Mouse (Mus musculus) layer of hippocampus, postnatal 14 days (tissue): ENCODE measurements around the gene Zmiz1. TPM values are rescaled to one million over a fixed set of nuclear protein-coding genes. Genes with fewer than 3 reads are reported as not detected.

Source experiments
- DNase-seq, 2 experiments: peaks; one replicate each; pipeline ENCODE4 v3.0.0; 2021 to 2022; ENCODE audit warnings: low spot score in 2 of 2, mixed read lengths in 1 of 2
- total RNA-seq, 2 experiments: library from RNA; stranded (reverse); gene quantifications; 2 replicates each; pipeline ENCODE4 v1.2.3; 2021

Gene Zmiz1
- total RNA-seq, 2 experiments from 2014 or later, result 104 to 105 TPM

DNA sequence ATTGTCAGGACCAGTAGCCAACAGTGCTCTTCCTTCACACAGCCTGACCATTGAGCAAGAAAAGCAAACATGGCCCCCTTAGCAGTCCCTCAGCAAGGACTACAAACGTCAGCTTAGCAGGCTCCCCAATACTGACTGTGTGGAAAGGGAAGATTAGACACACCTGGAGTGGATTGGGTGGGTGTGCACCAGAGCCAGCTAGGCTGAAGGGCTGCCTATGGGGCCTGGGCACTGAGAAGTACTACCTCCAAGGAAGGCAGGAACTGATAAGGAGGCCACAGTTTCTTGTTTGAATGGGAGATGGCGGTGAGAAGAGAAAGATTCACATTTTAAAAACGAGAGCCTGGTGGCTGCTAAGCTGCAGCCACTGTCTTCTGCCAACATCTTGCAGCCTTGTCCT lies 208.6 kb downstream of the Zmiz1 start:
- DNase-seq, result no peak

DNA sequence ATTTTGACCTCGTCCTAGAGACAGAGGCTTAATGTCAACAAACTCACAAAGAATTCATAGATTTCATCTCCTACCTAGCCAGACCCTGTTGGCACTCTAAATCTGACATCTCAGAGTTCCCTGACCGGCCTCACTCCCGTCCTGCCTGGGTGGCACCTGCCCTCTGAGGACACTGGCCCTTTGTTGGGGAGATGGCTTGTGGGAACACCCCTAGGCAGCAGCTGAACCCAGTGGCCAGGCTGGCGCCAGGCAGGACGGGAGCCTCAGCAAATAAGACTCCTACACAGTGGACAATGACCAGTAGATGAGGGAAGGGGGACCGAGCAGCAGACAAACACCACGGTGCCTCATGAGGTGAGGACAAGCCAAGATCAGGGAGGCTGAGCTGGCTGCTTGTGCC lies 220.6 kb downstream of the Zmiz1 start:
- no peak for DNase-seq

DNA sequence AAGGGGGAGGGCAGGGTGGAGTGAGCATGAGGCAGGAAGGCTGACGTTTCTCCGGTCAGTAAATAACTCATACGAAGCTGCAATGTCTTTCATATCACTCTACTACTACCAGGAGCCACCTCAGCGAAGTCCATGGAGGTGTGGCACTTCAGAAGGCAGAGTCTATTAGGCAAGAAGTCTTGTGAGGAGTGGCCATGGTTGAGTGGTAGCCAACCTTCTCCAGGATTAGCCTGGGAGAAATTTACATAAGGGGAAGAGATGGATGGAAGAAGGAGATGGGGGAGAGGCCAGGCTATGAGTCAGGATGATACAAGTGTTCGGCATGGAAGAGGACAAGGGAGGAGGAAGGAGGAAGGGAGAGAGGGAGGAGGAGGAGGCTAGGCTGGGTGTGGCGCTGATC lies 223.0 kb downstream of the Zmiz1 start:
- no peak for DNase-seq

DNA sequence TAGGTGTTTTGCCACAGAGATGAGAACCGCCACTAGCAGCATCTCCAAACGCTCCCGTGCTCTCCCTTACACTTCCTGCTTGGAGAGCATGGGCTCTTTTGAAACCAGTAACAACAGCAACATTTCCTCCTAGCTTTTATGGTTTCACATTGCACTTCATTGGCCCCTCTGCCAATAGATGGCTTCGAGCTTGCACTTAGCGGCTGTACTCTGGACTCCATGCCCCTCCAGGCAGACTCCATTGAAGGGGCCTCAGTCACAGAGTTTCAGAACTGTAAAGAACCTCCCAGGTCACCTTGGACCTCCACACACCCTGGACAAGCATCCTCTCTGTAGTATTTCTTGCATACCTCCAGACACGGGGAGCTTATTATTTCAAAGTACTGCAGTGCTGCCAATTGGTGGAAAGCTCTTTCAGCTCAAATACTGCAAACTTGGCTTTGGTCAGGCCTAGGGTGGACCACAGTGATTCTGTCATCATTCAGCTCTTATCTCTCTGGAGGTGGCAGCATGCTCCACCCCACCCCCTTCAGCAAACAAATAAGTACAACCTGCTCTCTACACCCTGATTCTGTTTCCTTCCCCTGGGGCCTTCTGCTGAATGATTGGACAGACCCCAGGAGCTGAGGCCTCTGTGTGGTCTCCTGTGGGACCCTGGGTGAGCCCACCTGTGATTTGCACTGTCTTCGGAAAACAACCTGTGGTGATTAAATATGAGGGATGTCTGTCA lies 227.4 kb downstream of the Zmiz1 start:
- no peak for DNase-seq

DNA sequence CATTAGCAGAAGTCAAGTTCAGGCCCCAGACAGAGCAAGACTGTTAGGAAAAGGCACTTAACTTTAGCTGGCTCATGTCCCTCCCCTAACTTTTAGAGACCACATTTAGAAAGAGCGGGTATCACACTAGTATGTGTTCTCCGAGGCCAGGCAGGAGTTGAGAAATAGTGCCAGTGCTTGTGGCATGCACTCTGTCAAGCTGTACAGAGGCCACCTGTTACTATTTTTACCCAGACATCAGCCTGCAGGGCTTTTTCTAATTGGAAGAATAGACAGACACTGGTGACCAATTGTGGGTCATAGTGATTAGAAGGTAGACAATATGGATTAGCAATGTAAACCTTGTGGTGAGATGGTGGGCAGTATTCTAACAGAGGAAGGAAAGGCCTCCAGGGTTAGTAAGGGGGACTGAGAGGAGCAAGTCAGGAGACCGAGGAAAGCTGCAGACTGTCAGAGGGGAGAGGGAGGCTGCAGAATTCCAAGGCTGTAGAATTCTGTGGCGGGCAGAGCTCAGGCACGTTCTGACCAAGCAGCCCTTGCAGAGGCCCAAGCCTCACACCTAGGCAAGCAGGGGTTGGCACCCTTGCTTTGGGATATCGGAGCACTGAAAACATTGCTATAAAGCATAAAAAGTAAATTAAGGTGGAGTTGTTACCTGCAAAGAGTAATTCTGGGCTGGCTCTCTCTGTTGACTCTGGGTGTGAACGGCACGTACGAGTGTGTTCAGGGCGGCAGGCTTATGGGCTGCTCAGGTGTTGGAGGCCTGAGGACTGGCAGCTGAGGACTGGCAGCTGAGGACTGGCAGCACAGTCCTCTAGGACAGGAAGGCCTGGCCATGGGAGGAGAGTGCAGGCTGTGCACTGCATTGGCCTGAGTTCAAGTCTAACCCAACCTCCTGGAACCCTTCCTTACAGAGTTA lies 228.3 kb downstream of the Zmiz1 start:
- no peak for DNase-seq

DNA sequence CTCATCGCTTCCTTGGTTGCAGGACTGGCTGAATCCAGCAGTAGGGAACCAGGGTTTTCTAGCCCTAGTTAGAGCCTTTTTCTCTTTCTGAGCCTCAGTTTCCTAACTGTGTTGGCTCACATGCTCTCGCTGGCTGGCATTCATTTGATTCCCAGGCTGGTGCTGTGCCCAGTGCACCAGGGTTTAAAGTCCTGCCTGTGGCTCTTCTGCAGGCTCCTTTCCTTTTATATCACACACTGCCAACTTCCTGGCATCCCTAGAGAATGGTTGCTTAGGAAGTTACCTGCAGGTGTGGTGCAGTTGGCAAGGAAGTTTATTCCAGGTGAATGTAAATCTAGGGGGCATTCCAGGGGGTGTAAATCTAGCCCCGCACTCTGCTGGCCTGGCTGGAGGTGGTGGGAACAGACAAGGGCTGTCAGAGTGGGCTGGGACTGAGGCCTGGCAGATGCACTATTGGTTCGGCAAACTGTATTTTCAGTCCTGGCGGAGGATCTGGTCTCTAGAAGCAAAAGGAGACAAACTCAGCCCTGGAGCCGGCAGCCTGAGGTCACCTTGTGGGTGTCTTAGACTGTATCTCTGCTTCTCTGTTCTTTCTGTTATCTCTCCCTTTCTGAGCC lies 234.4 kb downstream of the Zmiz1 start:
- DNase-seq, result no peak

DNA sequence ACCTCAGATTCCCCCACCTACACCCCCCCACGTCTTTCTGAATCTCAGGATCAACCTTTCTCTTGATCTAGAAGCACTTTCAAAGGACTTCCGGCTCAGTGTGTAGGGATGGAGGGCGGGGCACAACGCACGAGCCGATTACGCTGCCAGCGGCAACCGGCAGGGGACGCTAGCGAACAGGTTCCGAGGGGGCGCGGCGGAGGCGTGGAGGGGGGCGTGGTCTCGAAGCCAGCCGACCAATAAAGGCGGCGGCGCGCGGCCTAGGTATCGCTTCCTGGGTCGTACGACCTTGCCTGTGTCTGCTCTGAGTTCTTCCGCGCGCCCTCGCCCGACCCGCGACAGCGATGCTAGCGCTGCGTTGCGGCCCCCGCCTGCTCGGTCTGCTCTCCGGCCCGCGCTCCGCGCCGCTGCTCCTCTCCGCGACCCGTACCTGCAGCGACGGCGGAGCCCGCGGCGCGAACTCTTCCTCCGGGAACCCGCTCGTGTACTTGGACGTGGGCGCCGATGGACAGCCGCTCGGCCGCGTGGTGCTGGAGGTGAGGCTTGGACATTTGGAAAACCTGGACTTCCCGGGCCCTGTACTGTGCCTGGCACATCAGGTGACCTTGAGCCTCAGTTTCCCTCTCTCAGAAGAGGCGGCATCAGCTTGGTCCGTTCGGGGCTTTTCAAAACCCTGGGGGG lies 235.0 kb downstream of the Zmiz1 start, which contains the start of gene Ppif:
Ppif (plus strand) TSS at position 267 of the 681 bp plus-strand sequence.
- peak; percentile 95 to 96 for DNase-seq

DNA sequence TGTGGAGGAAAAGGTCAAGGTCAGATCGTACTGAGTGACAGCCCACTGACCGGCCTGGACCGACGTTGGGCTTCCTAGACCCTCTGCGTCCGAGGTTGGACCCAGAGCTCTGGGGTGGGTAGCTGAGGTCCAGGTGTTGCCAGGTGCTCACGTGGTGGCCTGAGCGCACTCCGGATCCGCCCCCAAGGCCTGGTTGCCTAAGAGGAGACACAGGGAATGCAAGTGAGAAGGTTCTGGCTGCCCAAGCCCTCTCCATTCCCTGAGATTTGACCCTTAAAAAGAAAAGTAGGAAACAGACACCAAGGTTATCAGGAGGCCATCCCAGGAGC lies 235.5 kb downstream of the Zmiz1 start:
- no peak for DNase-seq

DNA sequence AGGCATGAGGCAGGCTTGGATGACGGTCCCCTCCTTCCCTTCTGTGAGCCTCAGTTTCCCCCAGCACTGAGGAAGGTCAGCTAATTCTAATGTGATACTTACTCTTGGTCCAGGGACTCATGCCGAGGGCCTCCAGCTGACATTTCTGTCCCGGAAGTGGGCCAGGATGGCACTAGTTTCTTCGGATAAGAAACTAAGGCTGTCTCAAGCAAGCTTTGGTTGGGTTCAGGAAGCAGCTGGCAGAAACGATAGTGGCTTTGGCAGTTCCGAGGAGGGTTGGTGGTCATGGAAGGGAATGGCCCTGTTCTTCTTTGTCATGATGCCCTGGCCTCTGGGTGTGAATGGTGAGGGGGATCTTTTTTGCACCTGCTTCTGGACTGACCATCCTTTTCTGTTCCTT lies 236.1 kb downstream of the Zmiz1 start:
- no peak for DNase-seq

DNA sequence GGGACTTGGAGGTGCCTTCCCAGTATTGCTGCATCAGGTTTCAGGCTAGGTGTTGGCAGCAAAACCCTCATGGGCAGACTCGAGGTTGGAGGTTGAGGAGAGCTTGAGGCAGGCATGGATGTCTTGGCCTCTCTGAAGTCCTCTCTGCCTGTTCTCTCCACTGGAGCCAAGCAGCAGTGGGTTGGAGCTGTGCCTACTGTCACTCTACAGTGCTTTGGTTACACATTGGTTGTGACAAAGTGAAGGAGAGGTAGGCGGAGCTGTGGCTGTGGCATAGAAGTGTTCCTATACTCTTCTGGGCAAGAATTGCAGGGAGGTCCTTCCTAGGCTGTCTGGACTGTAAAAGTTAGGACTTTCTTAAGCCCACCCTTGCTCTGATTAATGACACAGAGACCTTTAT lies 237.4 kb downstream of the Zmiz1 start:
- no peak for DNase-seq

DNA sequence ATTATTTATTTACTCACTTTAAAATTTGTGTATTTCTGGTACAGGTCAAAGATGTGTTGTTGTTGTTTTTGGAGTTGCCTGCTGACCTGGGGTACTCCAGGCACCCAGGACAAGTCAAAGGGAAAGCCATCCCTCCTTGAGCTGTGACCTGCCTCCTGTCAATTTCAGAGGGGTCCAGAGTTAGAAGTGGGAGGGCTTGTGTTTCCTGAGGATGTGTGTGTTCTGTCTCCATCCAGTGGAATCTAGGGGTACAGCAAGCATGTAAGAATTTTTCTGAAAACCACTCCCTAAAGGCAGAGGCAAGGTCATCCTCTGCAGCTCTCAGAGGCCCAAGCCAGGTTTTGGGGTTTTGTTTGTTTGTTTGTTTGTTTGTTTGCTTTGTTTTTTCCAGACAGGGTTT lies 243.0 kb downstream of the Zmiz1 start:
- peak in 1 of 2 experiments; percentile 66 for DNase-seq

DNA sequence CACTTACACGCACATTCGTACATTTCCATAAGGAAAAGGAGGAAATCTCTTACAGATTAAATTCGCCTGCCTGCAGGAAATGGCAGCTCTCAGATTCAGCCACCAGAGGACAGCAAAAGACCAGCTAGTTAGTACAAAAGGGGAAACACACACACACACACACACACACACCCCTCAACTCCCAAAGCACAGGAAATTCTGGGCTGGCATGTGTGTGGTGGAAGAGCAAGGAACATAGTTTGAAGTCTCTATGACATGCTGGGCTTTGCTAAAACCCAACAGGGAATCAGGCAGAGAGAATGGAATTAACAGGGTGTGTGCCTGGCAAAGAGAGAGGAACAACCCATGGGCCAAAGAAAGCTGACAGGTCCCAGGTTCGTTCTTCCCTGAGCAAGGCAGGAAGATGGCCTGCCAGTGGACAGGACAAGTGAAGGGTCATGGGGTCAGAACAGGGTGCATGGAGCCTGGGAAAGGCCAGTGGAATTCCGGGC lies 248.8 kb downstream of the Zmiz1 start:
- peak; percentile 69 to 80 for DNase-seq

DNA sequence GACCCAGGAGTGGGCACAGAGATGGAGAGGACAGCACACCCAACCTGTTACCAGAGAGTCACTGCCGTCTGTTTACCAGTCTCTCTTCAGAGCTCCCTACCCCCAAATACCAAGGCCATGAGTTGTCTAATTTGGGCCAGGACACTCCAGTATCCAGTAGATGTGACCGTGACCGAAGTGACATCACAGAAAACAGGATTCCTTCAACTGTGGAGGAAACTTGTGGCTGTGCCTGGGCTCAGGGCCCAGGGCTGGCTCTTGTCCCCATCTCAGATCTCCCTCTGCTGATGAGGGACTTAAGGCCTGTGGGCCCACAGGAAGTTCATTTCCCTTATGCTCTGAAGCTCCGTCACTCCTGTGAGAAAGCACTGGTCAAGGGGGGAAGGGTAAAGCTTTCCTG lies 249.5 kb downstream of the Zmiz1 start:
- no peak for DNase-seq

DNA sequence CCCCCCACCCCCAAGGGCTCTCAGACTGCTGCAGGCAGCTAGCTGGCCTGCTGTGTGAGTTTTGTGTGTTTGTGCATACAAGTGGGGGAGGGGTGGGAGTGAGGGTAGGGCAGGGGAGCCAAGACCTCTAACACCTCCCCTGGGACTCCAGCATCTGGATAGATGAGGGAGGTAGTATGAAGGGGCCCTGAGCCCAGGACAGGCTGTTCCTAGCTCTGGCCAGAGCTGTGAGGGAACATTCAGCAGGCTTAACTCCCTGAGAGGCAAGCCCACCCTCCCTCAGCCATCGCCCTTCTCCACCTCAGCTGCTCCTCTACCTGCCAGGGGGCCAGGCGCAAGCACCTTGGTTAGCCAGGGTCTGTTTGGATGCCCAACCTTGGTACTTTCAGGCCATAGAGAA lies 249.9 kb downstream of the Zmiz1 start:
- no peak for DNase-seq

DNA sequence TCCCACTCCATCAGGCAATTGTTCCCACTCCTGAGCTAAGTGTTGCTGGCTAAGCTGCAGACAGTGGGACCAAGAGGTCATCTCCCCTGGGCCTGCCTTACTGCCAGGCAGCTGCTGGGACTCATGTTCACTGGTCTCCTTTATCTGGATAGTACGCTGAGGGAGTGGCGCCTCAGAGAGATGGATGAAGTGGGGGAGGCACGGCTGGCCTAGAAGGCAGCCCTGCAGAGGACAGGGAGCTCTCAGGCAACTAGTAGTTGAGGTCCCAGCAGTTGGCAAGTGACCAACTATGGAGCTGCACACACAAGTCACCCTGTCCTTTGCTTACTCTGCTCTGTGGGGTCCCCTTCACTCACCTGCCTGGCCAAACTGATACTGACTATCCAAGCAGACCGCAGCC lies 251.1 kb downstream of the Zmiz1 start:
- no peak for DNase-seq

DNA sequence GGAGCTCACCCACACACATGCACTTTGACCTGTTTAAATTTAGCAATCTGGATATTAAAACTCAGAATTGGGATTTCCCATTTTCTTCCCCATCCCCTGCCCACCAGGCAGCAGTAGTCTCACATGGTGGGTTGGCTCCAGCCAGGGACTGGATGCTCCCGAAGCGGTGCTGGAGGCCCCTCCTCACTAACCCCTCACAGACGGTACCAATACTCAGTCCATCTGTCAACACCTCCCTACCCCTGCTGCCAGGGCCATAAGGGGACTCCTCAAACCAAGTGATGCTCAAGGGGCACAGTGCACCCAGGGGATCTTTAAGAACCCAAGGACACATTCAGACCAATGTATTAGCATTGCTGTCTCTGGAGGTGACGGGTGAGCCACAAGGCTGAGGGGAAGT lies 251.7 kb downstream of the Zmiz1 start:
- no peak for DNase-seq

DNA sequence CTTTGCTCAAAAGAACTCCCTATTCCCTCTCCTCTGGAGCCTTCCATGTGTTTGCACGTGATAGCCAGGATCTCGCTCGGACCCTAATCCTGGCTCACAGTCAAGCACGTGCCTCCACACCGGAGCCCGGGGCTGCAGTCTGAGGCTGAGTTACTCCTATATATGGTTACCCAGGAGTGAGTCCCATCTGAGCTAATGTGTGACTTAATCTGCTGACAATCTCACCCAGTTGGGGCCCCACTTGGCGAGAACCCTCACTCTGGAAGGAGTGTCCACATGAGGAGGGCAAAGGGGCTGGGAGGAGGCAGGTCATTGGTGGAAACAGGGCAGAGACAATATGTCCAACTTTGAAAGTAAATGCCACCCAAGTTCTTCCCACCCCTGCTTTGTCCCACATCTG lies 252.2 kb downstream of the Zmiz1 start:
- no peak for DNase-seq

DNA sequence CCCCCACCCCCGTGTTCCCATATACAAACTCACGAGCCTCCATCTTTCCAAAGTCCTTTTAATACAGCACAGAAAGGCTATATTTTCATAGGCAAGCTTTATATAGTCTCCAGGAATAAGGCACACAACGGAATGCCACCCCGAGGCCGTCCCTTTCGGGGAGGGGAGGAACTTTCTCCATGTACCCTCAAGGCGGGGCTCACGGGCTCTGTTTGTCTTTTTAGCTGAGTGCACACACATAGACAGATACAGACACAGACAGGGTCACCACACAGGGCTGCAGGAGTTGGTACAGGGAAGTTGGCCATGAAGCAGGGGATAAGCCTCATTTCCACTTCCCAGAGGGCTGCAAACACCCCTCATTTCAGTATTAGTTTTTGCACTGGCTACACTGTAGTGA lies 252.6 kb downstream of the Zmiz1 start:
- no peak for DNase-seq

DNA sequence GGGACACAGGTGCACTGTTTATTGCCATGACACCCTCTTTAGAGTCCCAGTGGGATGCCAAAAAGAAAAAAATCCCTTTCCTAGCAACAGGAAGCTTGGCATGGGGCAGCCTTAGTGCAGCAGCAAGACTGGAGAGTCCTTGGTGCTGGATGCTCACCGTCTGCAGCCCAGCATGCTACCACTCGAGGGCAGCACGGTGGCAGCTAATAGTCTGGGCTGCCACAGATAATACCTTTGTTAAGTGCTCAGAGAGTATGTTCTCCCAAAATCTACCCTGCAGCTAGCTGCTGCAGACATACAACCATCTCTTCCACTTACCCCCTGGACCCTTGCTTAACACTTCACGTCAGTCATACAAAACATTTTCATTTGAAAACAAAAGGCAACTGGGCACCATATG lies 254.5 kb downstream of the Zmiz1 start:
- DNase-seq, result no peak
